Mouse (Mus musculus): Measurements from ENCODE around the gene Osbpl10.

Osbpl10 gene

DNA sequence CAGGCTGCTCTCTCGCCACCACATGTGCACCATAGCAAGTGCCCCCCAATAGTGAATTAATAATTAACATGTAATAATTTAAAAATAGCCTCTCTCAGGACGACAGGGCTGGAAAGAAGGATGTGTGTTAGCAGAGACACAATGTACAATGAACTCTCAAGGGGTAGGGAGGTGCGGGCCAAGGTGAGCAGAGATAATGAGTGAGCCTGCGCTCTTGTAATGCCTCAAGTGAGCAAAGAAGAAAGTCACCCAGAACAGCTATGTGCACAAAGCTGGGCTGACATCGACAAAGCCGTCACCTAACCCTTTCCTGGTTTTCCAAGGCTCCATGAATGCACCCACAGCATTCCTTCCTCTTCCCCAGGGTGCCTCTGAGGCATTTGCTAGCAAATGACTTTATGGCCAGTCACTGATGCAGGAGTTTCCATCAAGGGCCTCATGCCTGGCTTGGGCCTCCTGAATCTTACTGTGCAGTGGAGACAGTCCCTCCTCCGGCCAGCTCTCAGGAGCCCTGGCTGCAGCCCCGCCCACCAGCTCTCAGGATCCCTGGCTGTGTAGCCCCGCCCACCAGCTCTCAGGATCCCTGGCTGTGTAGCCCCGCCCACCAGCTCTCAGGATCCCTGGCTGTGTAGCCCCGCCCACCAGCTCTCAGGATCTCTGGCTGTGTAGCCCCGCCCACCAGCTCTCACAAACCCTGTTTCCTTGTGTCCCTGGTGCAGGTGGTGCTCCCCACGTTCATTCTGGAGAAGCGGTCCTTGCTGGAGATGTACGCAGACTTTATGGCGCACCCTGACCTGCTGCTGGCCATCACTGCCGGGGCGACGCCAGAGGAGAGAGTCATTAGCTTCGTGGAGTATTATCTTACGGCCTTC, 237.7 kb downstream of the Osbpl10 start:
- no peak for DNase-seq (ENCODE audit: low spot score in 2 of 2)

DNA sequence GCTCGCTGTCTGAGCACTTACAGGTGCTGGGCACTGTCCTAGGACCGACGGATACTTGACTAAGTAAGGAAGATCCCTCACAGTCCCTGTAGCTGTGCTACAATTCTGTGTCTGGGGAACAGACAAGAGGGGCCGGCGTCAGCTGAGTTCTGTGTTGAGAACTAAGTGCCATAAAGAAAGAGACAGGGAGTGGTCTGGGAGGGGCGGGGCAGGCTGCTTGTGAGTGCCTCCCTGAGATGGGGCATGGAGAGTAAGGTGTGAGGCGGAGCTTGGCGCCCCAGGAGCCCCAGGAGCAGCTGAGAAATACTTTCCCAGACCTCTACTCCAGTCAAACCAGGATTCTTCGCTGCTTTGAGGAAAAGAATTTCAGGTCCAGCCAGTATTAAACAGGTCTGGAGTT, 239.6 kb downstream of the Osbpl10 start:
- DNase-seq (ENCODE audit: low spot score in 2 of 2), result no peak

DNA sequence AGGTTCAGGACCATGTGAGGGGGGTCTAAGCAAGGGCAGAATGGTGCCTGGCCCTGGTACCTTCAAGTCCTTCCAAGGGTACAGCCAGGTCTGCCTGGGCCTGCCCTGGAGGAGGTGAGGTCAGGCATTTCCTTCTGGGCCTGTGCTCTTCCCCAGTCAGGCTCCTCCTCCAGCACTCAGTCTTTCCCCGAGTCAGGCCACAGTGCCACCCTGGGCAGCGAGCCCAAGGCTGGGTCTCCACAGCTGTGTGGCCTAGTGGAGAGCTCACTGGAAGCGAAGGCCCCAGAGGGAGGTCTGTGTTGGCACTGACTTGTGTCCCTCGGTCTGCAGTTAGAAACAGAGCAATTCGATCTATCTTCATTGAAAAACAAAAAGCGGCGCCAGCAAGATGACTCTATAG, 242.1 kb downstream of the Osbpl10 start:
- no peak for DNase-seq (ENCODE audit: low spot score in 2 of 2)

DNA sequence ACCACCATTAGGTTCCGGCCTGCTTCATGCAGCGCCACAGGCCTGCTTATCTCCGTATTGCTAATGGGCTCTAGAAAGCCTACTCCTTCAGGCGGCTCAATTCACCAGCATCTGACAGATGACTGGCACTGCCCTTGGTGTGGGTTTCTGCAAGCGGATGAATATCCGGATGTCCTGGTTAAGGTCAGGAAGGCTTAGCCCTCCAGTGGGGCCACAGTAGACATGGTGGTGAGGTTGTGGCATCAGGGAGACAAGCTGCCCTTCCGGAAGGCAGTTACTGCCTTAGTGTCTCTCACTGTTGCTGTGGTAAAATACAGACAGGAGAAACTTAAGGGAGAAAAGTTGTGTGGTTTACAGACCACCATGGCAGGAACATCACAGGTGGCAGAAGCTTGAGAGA, 242.9 kb downstream of the Osbpl10 start:
- no peak for DNase-seq (ENCODE audit: low spot score in 2 of 2)

DNA sequence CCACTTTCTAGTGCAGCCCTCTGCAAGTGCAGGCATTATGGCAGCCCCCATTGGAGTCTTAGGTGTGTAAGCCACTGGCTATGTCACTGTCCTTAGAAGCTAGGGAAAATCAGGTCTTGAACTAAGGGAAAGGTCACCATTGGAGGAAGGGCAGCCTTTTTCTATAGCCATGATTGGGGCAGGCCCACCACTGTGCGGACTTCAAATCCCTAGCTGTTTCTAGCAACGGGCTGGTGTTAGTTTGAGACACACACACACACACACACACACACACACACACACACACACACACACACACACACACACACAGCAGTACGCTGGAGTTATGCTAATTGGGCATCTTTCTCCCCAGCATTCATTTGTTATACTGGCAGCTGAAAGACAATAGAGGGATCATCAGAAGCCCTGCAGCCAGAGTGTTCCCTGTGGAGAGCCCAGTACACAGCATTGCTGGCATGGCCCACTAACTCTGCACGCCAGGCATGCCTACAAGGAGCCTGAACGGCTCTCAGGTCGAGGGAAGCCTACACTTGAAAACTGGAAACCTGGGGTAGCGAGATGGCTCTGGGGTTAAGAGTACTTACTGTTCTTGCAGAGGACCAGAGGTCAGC, 246.5 kb downstream of the Osbpl10 start:
- no peak for DNase-seq (ENCODE audit: low spot score in 2 of 2)

DNA sequence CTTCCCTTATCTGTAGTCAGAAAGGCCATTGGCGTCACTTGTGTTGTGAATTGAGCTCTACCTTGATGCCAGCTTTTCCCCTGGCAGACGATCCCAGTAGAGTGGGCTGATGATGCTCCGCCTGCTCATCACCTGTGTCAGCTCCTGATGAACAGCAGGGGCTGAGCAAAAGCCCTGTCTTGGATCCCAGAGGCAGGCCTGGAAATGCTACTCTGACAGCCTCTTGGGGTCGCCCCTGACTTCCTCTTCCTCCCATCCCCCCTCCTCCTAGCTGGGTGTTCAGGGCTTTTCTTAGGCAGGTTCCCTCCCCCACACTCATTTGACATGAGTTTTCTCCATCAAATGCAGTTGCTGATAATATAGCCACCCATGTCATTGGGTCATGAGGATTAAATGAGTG, 250.8 kb downstream of the Osbpl10 start:
- DNase-seq (ENCODE audit: low spot score in 2 of 2), result no peak

DNA sequence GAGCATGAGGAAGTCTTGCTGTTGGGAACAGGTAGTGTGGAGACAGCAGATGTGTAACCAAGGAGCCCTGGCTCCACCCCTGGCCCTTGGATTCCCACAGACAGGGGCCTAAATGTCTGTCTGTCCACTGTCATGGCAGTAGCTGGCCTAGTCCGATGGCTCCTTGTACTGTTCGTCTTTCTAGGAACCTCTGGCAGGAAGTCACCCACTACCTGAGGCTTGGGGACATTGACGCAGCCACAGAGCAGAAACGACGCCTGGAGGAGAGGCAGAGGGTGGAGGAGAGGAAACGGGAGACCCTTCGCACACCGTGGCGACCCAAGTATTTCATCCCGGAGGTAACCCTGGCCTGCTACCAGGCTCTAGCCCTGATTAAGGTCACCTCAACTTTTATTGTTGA, 251.3 kb downstream of the Osbpl10 start:
- no peak for DNase-seq (ENCODE audit: low spot score in 2 of 2)

DNA sequence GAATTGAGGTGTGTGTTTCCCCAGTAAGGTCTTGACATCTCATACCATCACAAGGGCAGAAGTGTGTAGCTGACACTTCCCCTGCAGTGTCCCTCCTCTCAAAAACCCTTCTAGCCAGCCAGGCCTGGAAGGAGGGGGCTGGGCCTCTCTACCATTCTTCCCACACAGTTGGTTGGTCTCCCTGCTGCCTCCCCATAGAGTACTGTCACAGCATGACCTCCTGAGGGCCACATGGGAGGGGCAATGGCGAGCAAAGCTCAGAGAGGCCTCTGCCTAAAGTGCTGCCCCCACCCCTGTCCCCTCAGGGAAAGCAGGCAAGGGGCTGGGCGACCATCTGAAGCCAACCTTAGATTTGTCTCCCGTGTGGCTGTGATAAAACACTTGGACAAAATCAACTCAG, 251.8 kb downstream of the Osbpl10 start:
- no peak for DNase-seq (ENCODE audit: low spot score in 2 of 2)

DNA sequence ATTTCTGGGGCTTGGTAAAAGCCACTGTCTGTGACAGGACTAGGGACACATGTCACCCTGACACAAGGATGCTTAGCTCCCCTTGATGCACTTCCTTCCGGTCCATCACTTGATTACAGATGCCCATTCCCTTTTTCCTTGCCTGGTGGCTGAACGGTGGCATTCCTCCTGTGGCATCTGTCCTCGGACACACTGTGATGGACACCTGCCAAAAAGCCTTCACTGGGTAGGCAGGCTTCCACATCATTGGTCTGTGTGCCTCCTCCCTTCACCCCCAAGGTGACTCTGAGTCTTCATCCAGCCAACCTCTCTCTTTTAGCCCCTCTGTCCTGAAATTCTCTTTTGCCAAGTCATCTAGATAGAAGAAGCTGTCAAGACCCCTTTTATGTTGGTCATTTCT, 253.1 kb downstream of the Osbpl10 start:
- no peak for DNase-seq (ENCODE audit: low spot score in 2 of 2)

DNA sequence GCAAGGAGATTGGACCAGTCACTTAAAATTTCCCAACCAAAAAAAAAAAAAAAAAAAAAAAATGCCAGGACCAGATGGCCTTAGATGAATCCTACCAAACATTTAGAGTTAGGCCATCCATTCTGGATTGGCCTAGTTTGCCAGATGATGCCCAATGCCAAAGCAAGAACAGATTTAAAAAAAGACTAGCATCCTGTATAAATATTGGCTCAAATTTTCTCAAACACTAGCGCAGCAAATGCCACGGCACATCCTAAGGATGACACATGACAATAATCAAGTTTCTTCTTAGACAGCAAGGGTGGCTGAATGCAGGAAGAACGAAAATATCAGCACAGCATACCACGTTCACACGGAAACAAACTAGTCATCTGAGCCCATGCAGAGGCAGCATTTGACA, 255.4 kb downstream of the Osbpl10 start:
- DNase-seq (ENCODE audit: low spot score in 2 of 2), result no peak

DNA sequence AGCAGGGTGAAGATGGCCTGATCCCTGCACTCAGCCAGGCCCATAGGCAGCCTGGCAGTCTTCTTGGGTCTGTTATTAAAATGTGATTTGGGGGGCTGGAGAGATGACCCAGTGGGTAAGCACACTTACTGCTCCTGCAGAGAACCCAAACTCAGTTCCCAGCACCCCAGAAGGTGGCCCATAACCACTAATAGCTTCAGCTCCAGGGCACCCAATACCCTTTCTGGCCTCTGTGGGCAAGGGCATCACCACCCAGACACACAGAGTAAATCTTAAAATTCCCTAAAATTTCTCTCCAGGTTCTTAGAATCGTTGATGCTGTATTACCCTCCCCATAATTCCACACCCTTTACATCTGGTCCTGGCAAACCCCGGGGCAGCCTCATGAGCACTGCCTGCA, 256.2 kb downstream of the Osbpl10 start:
- no peak for DNase-seq (ENCODE audit: low spot score in 2 of 2)

DNA sequence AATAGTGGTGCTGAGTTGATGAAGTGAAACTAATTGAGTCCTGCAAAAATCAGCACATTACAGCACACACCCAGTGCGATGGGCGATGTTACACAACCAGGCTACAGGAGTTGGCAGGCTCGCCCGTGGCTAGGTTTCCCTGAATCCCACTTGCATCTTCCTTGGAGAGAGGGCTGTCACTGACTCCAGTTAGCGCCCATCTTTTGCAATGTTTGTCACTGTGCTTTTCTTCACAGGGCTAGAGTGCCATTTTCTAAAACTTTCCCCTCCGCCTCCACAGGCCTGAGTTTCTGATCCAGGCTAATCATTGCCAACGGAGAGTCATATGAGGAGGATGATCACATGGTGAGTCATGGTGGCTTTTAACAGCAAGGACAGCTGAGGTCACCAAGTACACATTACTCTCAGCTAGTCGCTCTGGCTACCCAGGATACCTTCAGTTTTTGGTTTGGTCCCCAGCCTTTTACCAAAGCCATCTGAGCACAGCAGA, 258.0 kb downstream of the Osbpl10 start:
- DNase-seq (ENCODE audit: low spot score in 2 of 2), result no peak

DNA sequence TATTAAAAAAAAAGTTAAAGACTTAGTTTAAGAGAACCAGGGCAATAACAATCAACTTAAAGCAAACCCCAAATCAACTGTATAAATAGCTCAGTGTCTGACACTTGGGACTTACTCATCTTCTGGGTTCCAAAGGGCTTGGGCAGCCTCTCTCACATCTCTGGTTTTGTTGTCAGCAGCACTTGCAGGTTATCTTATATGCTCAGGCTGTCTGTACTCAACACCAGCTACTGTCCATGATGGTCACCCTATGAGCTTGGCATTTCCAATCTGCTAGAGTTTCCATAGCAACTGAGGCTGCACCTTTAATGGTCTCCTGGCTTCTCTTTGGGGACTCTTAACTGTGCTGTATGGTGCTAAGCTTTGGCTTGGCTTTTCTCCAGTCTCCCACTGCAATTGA, 259.6 kb downstream of the Osbpl10 start:
- no peak for DNase-seq (ENCODE audit: low spot score in 2 of 2)

DNA sequence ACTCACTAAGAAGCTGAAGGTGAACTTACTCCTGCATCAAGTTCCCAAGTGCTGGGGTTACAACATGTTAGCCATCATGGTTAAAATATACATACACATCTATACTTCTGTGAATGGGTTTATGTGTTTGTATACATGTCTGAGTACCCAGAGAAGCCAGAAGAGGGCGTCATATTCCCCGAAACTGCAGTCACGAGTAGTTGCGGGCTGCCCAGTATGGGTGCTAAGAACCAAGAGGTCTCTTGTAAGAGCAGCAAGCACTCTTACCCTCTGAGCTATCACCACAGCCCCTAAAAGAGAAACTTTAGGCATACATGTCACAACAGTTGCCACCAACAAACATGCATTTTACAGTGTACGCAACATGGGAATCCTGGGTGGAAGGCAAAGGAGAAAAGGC, 261.5 kb downstream of the Osbpl10 start:
- no peak for DNase-seq (ENCODE audit: low spot score in 2 of 2)

DNA sequence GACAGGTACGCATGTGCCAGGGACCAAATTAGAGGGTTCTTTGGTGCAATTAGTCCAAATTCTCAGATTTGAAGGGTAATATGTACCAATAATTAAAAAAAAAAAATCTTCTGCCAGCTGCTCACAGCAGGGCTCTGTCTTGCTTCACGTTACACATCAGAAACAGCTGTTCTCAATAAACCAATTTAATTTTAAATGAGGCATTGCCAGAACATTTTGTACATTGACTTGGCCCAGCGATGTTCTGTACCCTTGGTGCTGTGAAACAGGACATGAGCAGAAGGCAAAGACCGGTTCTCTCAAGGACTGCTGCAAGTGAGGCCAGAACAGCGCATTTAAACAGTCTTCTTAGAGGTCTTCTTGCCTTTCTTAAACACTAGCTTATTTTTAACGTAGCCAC, 265.3 kb downstream of the Osbpl10 start:
- no peak for DNase-seq (ENCODE audit: low spot score in 2 of 2)

DNA sequence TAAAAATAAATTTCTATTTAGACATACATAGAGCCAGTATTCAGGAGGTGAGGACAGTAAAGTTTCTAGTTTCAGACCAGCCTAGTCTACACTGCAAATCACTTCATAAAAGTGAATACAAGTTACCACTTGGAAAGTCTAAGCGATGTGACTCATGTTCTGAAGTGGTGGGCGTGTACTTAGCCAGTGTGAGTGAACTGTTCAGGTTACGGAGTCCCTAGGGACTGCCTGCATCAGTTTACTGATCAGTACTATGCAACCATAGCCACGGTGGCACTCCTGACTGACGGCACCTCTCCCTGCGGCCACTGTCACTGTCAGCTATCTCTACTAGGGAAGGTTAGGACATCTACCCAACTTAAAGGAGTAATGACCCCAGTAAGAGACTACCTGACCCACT, 266.7 kb downstream of the Osbpl10 start:
- no peak for DNase-seq (ENCODE audit: low spot score in 2 of 2)

DNA sequence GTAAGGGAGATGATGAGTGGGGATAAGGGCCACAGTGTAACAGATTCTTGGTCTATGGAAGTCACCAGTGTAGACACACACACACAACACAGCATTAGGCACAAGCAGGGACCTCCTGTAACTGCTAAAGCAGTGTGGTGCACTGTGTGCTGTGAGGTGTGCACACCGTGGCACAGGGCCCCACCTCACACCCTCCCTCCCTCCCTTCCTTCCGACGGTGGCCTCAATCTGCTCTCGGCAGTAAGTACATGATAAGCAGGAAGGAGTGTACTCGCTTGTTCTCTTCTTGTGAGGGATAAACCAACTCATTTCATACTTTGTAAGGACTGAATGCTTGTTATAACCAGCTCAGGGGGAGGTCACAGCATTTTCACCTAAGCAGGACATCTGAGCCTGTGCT, 270.8 kb downstream of the Osbpl10 start:
- no peak for DNase-seq (ENCODE audit: low spot score in 2 of 2)

DNA sequence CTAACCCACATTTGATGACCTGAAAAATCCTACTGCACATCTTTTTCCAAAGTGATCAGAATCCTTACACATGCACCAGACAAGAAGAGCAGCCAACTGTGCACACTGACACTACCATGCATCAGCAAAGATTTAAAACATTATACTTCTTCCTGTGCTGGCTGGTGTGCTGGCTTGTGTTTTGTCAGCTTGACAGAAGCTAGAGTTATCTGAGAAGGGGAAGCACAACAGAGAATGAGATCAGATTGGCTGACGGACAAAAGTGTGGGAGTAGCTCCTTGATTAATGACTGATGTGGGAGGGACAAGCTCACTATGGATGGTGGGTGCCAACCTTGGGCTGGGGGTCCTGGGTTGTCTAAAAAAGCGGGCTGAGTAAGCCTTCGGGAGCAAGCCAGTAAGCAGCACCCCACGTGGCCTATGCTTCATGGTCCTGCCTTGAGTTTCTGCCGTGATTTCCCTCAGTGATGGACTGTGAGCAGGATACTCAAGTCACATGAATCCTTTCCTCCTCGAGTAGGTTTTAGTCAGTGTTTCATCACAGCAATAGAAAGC, 279.4 kb downstream of the Osbpl10 start:
- DNase-seq (ENCODE audit: low spot score in 2 of 2), result no peak

DNA sequence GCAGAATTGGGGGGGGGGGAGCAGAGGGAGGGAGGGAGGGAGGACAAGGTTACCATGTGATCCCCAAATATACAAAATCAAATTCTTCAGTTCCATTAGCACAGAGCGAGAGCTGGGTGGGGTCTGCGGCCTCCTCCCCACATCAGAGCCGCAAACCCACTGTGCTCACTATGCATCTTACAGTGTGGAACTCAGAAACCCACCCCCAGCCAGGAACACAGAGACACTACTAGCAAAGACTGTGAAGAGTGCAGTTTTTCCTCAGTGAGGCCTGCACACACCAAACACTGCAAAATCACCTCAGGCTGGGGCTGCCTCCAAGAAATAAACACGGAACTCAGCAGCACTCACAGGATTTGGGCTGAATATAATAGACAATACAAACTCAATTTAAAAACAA, 281.5 kb downstream of the Osbpl10 start:
- DNase-seq (ENCODE audit: low spot score in 2 of 2), result no peak

DNA sequence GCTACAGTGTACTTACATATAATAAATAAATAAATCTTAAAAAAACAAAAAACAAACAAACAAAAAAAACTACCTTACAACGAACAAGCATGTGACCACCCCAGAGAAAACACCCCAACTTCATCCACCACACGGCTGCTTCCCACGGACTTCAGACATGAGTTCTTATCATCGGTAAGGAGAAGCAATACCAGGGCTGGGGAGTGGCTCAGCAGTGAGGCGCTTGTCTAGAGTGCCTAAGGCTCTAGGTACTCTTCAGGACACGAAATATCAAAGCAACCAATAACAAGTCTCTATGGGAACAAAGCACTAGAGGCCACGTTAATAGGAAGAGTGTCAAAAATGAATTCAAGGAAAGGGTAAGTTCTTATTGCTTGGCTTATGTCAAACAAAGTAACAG, 282.1 kb downstream of the Osbpl10 start:
- no peak for DNase-seq (ENCODE audit: low spot score in 2 of 2)

DNA sequence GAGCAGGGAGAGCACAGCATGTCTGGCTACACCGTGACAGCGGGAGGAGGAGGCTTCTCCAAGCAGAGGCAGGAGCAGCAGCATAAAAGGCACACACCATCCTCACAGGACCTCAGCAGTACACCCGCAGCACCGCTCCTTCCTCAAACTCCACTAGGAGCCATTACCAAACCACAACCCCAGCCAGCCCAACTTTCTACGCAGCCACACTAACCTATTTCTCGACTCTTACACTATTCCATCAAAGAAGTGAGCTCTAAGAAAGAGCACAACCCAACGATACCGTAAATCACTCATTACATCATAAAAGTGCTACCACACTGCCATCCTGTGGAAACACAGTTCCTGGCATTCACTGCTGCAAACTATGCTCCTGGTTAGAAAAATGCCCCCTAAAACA, 283.1 kb downstream of the Osbpl10 start:
- no peak for DNase-seq (ENCODE audit: low spot score in 2 of 2)

DNA sequence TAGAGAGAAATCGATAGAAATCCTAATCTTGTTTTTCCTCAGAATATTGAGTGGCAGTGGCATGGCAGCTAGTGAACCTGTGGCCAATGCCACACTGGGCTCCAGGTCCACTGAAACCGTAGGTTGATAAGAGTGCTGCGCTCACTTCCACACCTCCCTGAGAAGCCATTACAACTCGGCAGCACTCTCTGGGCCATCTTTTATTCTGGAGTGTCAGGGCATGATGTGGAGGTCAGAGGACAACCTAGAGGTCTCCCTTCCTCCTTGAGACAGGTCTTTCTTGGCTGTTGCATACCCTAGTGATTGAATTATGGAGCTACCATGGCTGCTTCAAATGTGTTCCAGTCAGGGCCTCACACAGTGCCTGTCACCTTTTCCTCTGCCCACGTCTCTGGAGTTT, 283.5 kb downstream of the Osbpl10 start:
- no peak for DNase-seq (ENCODE audit: low spot score in 2 of 2)

DNA sequence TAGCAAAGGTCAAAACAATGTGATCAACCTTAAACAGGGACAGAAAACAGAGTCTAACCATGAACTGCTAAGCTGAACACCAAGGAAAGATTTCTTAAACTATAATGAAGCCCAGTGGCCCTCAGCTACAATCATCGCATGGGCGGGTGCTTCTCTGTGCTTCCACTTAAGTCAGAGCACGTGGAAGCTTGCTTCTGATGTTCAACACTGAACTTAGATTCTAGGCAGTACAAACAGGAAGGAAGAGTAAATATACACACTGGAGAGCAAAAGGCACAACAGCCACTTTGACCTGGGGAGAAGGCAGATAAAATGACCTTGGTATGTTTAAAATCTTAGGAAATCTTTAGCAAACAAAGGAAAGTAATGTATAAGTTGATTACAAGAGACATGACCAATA, 293.2 kb downstream of the Osbpl10 start:
- DNase-seq (ENCODE audit: low spot score in 2 of 2), result no peak
